Mouse (Mus musculus) spleen, embryonic (tissue): Measurements from ENCODE around the gene Olfr147.
"Not testable (repeated sequence)": the region's sequence is repeated elsewhere in the genome, so short reads cannot be mapped to it uniquely, and the experiment has no call there.

Source experiments
- CTCF ChIA-PET: fragments of 350-600 bp; sonication (Branson Sonifier 250); formaldehyde crosslinking; loops from one replicate; lab custom pipeline; 2022; lab: Charles Lee

Olfr147 gene

GRCm38 (mm10) chr9:38401398-38401797 lies at the start of gene Olfr147:
Gene Olfr147 (plus strand): TSS chr9:38401698.
- CTCF ChIA-PET = no interaction called here

GRCm38 (mm10) chr9:38366596-38366995 lies 34.9 kb upstream of the Olfr147 start, which contains the start of gene Olfr250:
Gene Olfr250 (plus strand): TSS chr9:38366896.
- CTCF ChIA-PET = no interaction called here

- CTCF ChIA-PET = no interaction called here
These were observed 24.7 kb upstream of the Olfr147 start, which contains the start of gene Olfr251 for GRCm38 (mm10) chr9:38376786-38377185. Gene Olfr251 (plus strand): TSS chr9:38377086.

DNA sequence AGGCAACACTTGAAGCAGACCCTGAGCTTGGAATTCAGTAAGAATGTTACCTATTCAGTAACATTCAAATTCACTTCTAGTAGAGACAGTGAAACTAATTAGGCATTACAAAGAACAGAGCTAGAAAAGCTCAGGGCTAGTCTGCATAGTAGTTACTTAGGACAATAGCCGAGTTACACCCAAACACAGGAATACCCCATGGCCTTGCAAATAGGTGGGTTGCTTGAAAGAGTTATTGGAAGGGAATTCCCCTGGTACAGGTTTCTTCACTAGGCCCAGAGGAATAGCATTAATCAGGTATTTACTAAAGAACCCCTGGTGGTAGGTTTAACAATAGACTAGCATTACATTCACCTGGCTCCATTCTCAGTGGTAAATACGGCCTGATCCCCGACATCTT lies 6.0 kb downstream of the Olfr147 start:
- CTCF ChIA-PET = not testable (repeated sequence)

- CTCF ChIA-PET = not testable (repeated sequence)
These were observed 12.0 kb downstream of the Olfr147 start for GRCm38 (mm10) chr9:38413502-38413901.

DNA sequence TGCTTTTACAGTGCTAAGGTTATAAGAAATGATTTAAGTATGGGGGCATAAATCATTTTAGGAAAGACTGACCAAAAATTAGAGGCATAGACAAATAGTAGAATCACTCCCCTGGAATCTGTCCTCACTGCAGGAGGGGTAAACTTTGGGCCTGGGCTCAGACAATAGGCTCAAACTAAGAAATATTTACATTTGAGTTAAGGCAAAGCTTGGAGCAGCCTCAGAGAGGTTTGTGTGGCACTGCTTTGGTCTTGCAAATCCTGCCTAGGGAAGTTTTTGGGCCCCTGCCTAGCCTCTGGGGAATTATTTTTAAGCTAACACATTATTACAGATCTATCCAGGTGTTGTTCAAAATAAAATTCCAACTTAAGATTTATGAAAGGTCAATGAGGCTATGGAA lies 22.3 kb downstream of the Olfr147 start:
- CTCF ChIA-PET = no interaction called here

DNA sequence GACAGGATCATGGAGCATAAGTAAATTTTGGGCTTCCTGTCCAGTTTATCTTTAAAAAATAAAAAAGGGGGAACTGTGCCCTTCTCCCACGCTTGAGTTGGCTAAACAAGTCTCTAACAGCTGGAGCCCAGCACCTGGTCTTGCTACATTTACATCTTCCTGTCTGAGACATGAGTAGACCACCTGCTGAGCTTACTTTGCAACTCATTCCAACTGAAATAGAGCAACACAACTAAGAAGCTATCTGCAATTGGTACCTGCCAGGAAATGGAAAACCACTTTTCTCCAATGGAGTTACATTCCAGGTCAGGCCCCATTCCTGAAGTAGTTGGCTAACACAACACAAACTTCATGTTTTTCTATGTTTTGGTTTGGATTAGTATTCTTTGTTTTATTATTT lies 25.5 kb downstream of the Olfr147 start:
- CTCF ChIA-PET = no interaction called here

GRCm38 (mm10) chr9:38429155-38429554 lies 27.7 kb downstream of the Olfr147 start, which contains the start of gene Olfr901:
Gene Olfr901 (plus strand): TSS chr9:38429455.
- CTCF ChIA-PET = no interaction called here

- CTCF ChIA-PET = no interaction called here
These were observed 45.9 kb downstream of the Olfr147 start, which contains the start of gene Olfr902 for GRCm38 (mm10) chr9:38447352-38447751. Gene Olfr902 (plus strand): TSS chr9:38447652.
